Mouse (Mus musculus) liver, postnatal 0 days (tissue): ENCODE measurements around the gene Itpr1.

Experiments used
- CTCF ChIP-seq: sonication (generic); IDR thresholded peaks from 2 replicates; pipeline ENCODE4 v1.5.1; 2016; ENCODE audit warnings: antibody characterized with exemption, low read depth
- EP300 ChIP-seq: IDR thresholded peaks from 2 replicates; pipeline ENCODE4 v1.6.1; 2016; ENCODE audit warnings: antibody characterized with exemption, low read depth, mild to moderate bottlenecking

DNA sequence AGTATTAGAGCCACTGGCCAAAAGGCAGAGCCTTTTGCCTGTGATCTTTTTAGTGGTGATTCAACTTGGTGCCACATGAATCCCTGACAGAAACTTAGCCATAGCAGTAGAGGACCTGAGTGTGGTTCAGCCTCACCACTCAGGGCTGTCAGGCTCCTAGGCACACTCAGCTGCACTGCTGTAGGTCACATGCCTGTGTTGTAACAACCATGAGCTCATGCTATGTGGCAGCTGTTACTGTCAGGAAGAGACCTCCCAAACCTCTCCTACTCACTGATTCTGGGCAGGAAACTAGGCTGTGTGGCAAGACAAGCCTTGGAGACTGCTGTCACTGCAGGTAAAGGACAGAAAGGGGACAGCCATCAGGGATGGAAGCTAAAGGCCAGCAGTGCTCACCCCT lies 315.1 kb downstream of the Itpr1 start:
- TF ChIP-seq CTCF = no peak
- no peak for TF ChIP-seq EP300
